Mouse (Mus musculus) thymus, adult 2 months (tissue): ENCODE results near the gene Stbd1. TPM values are rescaled to one million over a fixed set of nuclear protein-coding genes. Genes with fewer than 3 reads are reported as not detected.

Source experiments
- DNase-seq: peaks from one replicate; pipeline ENCODE4 v3.0.0; 2021
- H3K27ac ChIP-seq: fragments of 200-500 bp; 2 replicates; pipeline ENCODE4 v1.5.1; 2012; ENCODE audit warnings: low read length, control low read depth; ENCODE audit not compliant: control insufficient read depth, insufficient read depth
- H3K27me3 ChIP-seq: fragments of 200-500 bp; 2 replicates; pipeline ENCODE4 v1.6.1; 2012; ENCODE audit warnings: mild to moderate bottlenecking, low read length, moderate library complexity, mixed read lengths; ENCODE audit not compliant: control insufficient read depth, insufficient read depth
- H3K36me3 ChIP-seq: fragments of 200-500 bp; 2 replicates; pipeline ENCODE4 v1.6.1; 2012; ENCODE audit warnings: mild to moderate bottlenecking, low read length, moderate library complexity; ENCODE audit not compliant: control insufficient read depth, insufficient read depth
- H3K4me1 ChIP-seq: fragments of 200-500 bp; replicated peaks from 2 replicates; pipeline ENCODE4 v1.6.1; 2012; ENCODE audit warnings: low read length; ENCODE audit not compliant: control insufficient read depth, insufficient read depth
- H3K4me3 ChIP-seq: fragments of 200-500 bp; 2 replicates; pipeline ENCODE4 v1.5.1; 2012; ENCODE audit warnings: mild to moderate bottlenecking, low read length, control low read depth, moderate library complexity; ENCODE audit not compliant: control insufficient read depth, insufficient read depth
- CTCF ChIP-seq: fragments of 200-500 bp; IDR thresholded peaks from 2 replicates; pipeline ENCODE4 v1.5.1; 2012; ENCODE audit warnings: mild to moderate bottlenecking, control low read depth, low read length, moderate library complexity, borderline replicate concordance; ENCODE audit not compliant: control insufficient read depth, poor library complexity, insufficient read depth; ENCODE audit errors: extremely low read depth
- POLR2A ChIP-seq: fragments of 200-500 bp; IDR thresholded peaks from 2 replicates; pipeline ENCODE4 v1.6.1; 2012; ENCODE audit warnings: mild to moderate bottlenecking, low read length, control low read depth, moderate library complexity; ENCODE audit not compliant: control insufficient read depth, poor library complexity, insufficient read depth; ENCODE audit errors: extremely low read depth
- WGBS: fragments of 180-500 bp; shearing (Covaris S2); methylation state at CpG from one replicate; pipeline ENCODE4 v1.1.7; 2018; 5-methylcytosine and 5-hydroxymethylcytosine counted together
- polyA plus RNA-seq: library from polyadenylated mRNA; depleted of rRNA; stranded (reverse); fragments of >200 nt; gene quantifications from 2 replicates; pipeline ENCODE4 v1.2.3, GENCODE M21; 2012

Gene Stbd1
- polyA plus RNA-seq, 1 experiment = 0.84 TPM

- Histone ChIP-seq H3K27ac (no peak overlapping the region), H3K36me3 (no peaks in the 10 kb centered on the region), H3K4me3 (no peak overlapping the region), H3K4me1 (no peaks in the 10 kb centered on the region), H3K27me3 (no peaks in the 10 kb centered on the region)
- no peak for DNase-seq
- 95% methylated on average over 2 of the region's 2 CpGs for WGBS
- no peak for TF ChIP-seq POLR2A
- no peak for TF ChIP-seq CTCF
These were observed 42.6 kb upstream of the Stbd1 start for GRCm38 (mm10) chr5:92560201-92560600.

- 90% methylated on average over 13 of the region's 13 CpGs for WGBS
- Histone ChIP-seq H3K27me3 (no peaks in the 10 kb centered on the region), H3K4me3 (no peak overlapping the region), H3K27ac (no peak overlapping the region), H3K36me3 (no peaks in the 10 kb centered on the region), H3K4me1 (no peaks in the 10 kb centered on the region)
- TF ChIP-seq POLR2A (no peak), CTCF (no peak)
- no peak for DNase-seq
These were observed 40.8 kb upstream of the Stbd1 start for GRCm38 (mm10) chr5:92562002-92562401.

GRCm38 (mm10) chr5:92571232-92571631 lies 31.6 kb upstream of the Stbd1 start:
- TF ChIP-seq POLR2A (no peak), CTCF (no peak)
- H3K4me1 ChIP-seq = no peaks in the 10 kb centered on the region
- no peak overlapping the region for H3K4me3 ChIP-seq
- H3K27me3 ChIP-seq = no peaks in the 10 kb centered on the region
- no peak overlapping the region for H3K27ac ChIP-seq
- no peak for DNase-seq
- H3K36me3 ChIP-seq = no peaks in the 10 kb centered on the region
- 98% methylated on average over 4 of the region's 4 CpGs for WGBS

GRCm38 (mm10) chr5:92579559-92579958 lies 23.3 kb upstream of the Stbd1 start:
- no peaks in the 10 kb centered on the region for H3K4me1 ChIP-seq
- H3K27me3 ChIP-seq = no peaks in the 10 kb centered on the region
- H3K36me3 ChIP-seq = no peaks in the 10 kb centered on the region
- 85% methylated on average over 14 of the region's 14 CpGs for WGBS
- H3K27ac ChIP-seq = no peak overlapping the region
- H3K4me3 ChIP-seq = no peak overlapping the region
- no peak for DNase-seq
- TF ChIP-seq POLR2A (no peak), CTCF (no peak)

GRCm38 (mm10) chr5:92585932-92586331 lies 16.9 kb upstream of the Stbd1 start:
- TF ChIP-seq POLR2A = no peak
- TF ChIP-seq CTCF = no peak
- no peaks in the 10 kb centered on the region for H3K36me3 ChIP-seq
- H3K4me1 ChIP-seq = no peaks in the 10 kb centered on the region
- WGBS = 82% methylated on average over 10 of the region's 10 CpGs
- no peak overlapping the region for H3K4me3 ChIP-seq
- no peak for DNase-seq
- H3K27ac ChIP-seq = no peak overlapping the region
- H3K27me3 ChIP-seq = no peaks in the 10 kb centered on the region

GRCm38 (mm10) chr5:92595026-92595425 lies 7.8 kb upstream of the Stbd1 start:
- no peaks in the 10 kb centered on the region for H3K36me3 ChIP-seq
- H3K27me3 ChIP-seq = no peaks in the 10 kb centered on the region
- H3K4me1 ChIP-seq = no peaks in the 10 kb centered on the region
- H3K27ac ChIP-seq = no peak overlapping the region
- no peak overlapping the region for H3K4me3 ChIP-seq
- DNase-seq = no peak
- TF ChIP-seq CTCF (no peak), POLR2A (no peak)
- 91% methylated on average over 5 of the region's 5 CpGs for WGBS

- Histone ChIP-seq H3K4me3 (no peak overlapping the region), H3K4me1 (no peaks in the 10 kb centered on the region), H3K27ac (no peak overlapping the region), H3K27me3 (no peaks in the 10 kb centered on the region), H3K36me3 (no peaks in the 10 kb centered on the region)
- WGBS = 90% methylated on average over 8 of the region's 8 CpGs
- no peak for DNase-seq
- TF ChIP-seq CTCF = no peak
- no peak for TF ChIP-seq POLR2A
These were observed 6.0 kb upstream of the Stbd1 start for GRCm38 (mm10) chr5:92596865-92597264.
